Mouse (Mus musculus): ENCODE results near the gene P2ry10b. TPM values are rescaled to one million over a fixed set of nuclear protein-coding genes. Genes with fewer than 3 reads are reported as not detected.

P2ry10b gene
- 0.97 and 1.00 TPM in 2 replicates for polyA plus RNA-seq (2015; fragmentation: Nextera tagmentation; extraction: Ambion mirVana)

GRCm38 (mm10) chrX:107148681-107149080 is at the start of gene P2ry10b:
Gene P2ry10b, plus strand, starts transcription at chrX:107148927.
- no peaks in the 10 kb centered on the region for H3K27me3 ChIP-seq
- DNase-seq, result no peak
- no peak for ATAC-seq (ENCODE audit: low read depth)
- no peak within 1 kb of the TSS for H3K9ac ChIP-seq
- 65% methylated on average over 3 of the region's 3 CpGs for WGBS (ENCODE audit: insufficient replicate concordance)
- H3K4me2 ChIP-seq, result no peak within 1 kb of the TSS
- no peak within 1 kb of the TSS for H3K4me3 ChIP-seq (replicated peaks)
- H3K27ac ChIP-seq, result no peak within 1 kb of the TSS
- no peaks in the 10 kb centered on the region for H3K36me3 ChIP-seq
- peaks cover 13% of the 10 kb centered on the region for H3K4me1 ChIP-seq (replicated peaks)
- no peaks in the 10 kb centered on the region for H3K9me3 ChIP-seq (replicated peaks)

GRCm38 (mm10) chrX:107116333-107116732 is 32.4 kb upstream of the P2ry10b start:
- no peak overlapping the region for H3K4me3 ChIP-seq (replicated peaks)

DNA sequence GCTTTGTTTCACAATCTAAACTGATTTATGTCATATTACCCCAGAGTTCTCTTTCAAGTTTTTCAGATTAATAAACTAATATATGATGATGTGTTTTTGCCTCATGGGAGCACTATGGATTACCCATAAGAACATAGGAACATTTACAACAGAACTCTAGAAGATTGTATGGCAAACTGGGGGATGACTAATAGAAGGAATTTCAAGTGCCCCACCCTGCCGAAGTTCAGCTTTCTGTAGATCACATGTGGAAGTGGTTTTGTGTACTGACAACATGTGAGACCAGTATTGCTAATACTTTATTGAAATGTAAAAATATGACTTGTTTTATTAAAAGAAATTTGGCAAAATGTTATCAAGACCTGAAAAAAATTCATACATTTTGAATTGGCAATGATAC is 31.7 kb upstream of the P2ry10b start:
- no peaks in the 10 kb centered on the region for H3K27me3 ChIP-seq
- ATAC-seq (ENCODE audit: low read depth) (no peak), DNase-seq (no peak)
- H3K4me2 ChIP-seq, result no peak overlapping the region
- H3K9me3 ChIP-seq (replicated peaks), result no peaks in the 10 kb centered on the region
- no peak overlapping the region for H3K27ac ChIP-seq
- H3K4me3 ChIP-seq (replicated peaks), result no peak overlapping the region
- no peaks in the 10 kb centered on the region for H3K36me3 ChIP-seq
- WGBS (ENCODE audit: insufficient replicate concordance), result 64% methylated on average over 1 of the region's 1 CpGs
- H3K9ac ChIP-seq, result no peak overlapping the region
- H3K4me1 ChIP-seq (replicated peaks), result no peaks in the 10 kb centered on the region

More at GRCm38 (mm10) chrX:107116333-107116732, 32.4 kb upstream of the P2ry10b start:
- H3K9ac ChIP-seq, result no peak overlapping the region
- DNase-seq, result no peak
- H3K27me3 ChIP-seq, result no peaks in the 10 kb centered on the region
- no peak for ATAC-seq (ENCODE audit: low read depth)
- WGBS (ENCODE audit: insufficient replicate concordance), result 60% methylated on average over 1 of the region's 1 CpGs
- H3K27ac ChIP-seq, result no peak overlapping the region
- H3K4me1 ChIP-seq (replicated peaks), result no peaks in the 10 kb centered on the region
- H3K4me2 ChIP-seq, result no peak overlapping the region
- no peaks in the 10 kb centered on the region for H3K9me3 ChIP-seq (replicated peaks)
- H3K36me3 ChIP-seq, result no peaks in the 10 kb centered on the region

DNA sequence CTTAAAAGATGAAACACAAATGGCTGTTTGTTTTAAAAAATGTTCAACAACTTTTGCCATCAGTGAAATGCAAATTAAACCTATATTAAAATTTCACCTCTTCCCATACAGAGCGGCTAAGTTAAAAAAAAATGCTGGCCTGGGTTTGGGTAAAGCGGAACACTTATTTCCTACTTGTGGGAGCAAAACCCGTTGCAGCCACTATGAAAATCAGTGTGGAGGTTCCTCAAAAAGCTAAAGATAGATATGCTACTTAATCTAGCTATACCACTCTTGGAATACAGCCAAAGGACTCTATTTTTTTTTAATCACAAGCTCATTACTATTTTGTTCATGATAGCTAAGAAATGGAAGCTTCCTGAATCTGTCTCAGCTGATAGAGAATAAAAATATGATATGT is 5.5 kb upstream of the P2ry10b start:
- ATAC-seq (ENCODE audit: low read depth) (no peak), DNase-seq (no peak)
- H3K36me3 ChIP-seq, result no peaks in the 10 kb centered on the region
- H3K4me1 ChIP-seq (replicated peaks), result peaks cover 4% of the 10 kb centered on the region
- H3K9ac ChIP-seq, result no peak overlapping the region
- H3K4me2 ChIP-seq, result no peak overlapping the region
- H3K9me3 ChIP-seq (replicated peaks), result no peaks in the 10 kb centered on the region
- WGBS (ENCODE audit: insufficient replicate concordance), result 37% methylated on average over 3 of the region's 3 CpGs
- no peak overlapping the region for H3K27ac ChIP-seq
- no peaks in the 10 kb centered on the region for H3K27me3 ChIP-seq
- no peak overlapping the region for H3K4me3 ChIP-seq (replicated peaks)

- H3K36me3 ChIP-seq, result no peaks in the 10 kb centered on the region
- H3K27me3 ChIP-seq, result no peaks in the 10 kb centered on the region
- no peak for DNase-seq
- no peak overlapping the region for H3K27ac ChIP-seq
- H3K9ac ChIP-seq, result no peak overlapping the region
- no peaks in the 10 kb centered on the region for H3K9me3 ChIP-seq (replicated peaks)
- no peak for ATAC-seq (ENCODE audit: low read depth)
- no peak overlapping the region for H3K4me2 ChIP-seq
- H3K4me3 ChIP-seq (replicated peaks), result no peak overlapping the region
- WGBS (ENCODE audit: insufficient replicate concordance), result 27% methylated on average over 2 of the region's 2 CpGs
- peaks cover 4% of the 10 kb centered on the region for H3K4me1 ChIP-seq (replicated peaks)
Observed at GRCm38 (mm10) chrX:107143930-107144329, 4.8 kb upstream of the P2ry10b start.

GRCm38 (mm10) chrX:107149391-107149993 is 765 bp downstream of the P2ry10b start:
- WGBS (ENCODE audit: insufficient replicate concordance), result 18% methylated on average over 4 of the region's 4 CpGs
- ATAC-seq (ENCODE audit: low read depth), result no peak

GRCm38 (mm10) chrX:107150027-107150426 is 1.3 kb downstream of the P2ry10b start:
- Histone ChIP-seq H3K36me3 (no peaks in the 10 kb centered on the region), H3K9me3 (replicated peaks) (no peaks in the 10 kb centered on the region), H3K9ac (no peak overlapping the region), H3K4me1 (replicated peaks) (peaks cover 13% of the 10 kb centered on the region), H3K27ac (no peak overlapping the region), H3K27me3 (no peaks in the 10 kb centered on the region), H3K4me3 (replicated peaks) (no peak overlapping the region), H3K4me2 (no peak overlapping the region)
- DNase-seq (no peak), ATAC-seq (ENCODE audit: low read depth) (no peak)
- 30% methylated on average over 5 of the region's 5 CpGs for WGBS (ENCODE audit: insufficient replicate concordance)

More at GRCm38 (mm10) chrX:107149391-107149993, 765 bp downstream of the P2ry10b start:
- no peak overlapping the region for H3K9ac ChIP-seq
- H3K36me3 ChIP-seq, result no peaks in the 10 kb centered on the region
- H3K4me3 ChIP-seq (replicated peaks), result no peak overlapping the region
- H3K4me1 ChIP-seq (replicated peaks), result peaks cover 13% of the 10 kb centered on the region
- H3K9me3 ChIP-seq (replicated peaks), result no peaks in the 10 kb centered on the region
- no peak overlapping the region for H3K27ac ChIP-seq
- no peak overlapping the region for H3K4me2 ChIP-seq
- no peaks in the 10 kb centered on the region for H3K27me3 ChIP-seq
- DNase-seq, result no peak

GRCm38 (mm10) chrX:107150752-107151515 is 2.2 kb downstream of the P2ry10b start:
- H3K27ac ChIP-seq, result peak overlapping the region; percentile 61
- peak overlapping the region; percentile 19; the same call in 1 of the 2 replicates for H3K4me3 ChIP-seq (replicated peaks)

GRCm38 (mm10) chrX:107156021-107156420 is 7.3 kb downstream of the P2ry10b start:
- no peak overlapping the region for H3K4me2 ChIP-seq
- no peaks in the 10 kb centered on the region for H3K27me3 ChIP-seq
- WGBS (ENCODE audit: insufficient replicate concordance), result 62% methylated on average over 2 of the region's 2 CpGs
- H3K36me3 ChIP-seq, result no peaks in the 10 kb centered on the region
- no peak for DNase-seq
- no peak overlapping the region for H3K27ac ChIP-seq
- no peaks in the 10 kb centered on the region for H3K9me3 ChIP-seq (replicated peaks)
- peak; percentile 54; the same call in 1 of the 2 replicates for ATAC-seq (ENCODE audit: low read depth)
- H3K9ac ChIP-seq, result no peak overlapping the region
- H3K4me3 ChIP-seq (replicated peaks), result no peak overlapping the region
- H3K4me1 ChIP-seq (replicated peaks), result peaks cover 4% of the 10 kb centered on the region

More at GRCm38 (mm10) chrX:107150752-107151515, 2.2 kb downstream of the P2ry10b start:
- H3K27me3 ChIP-seq, result no peaks in the 10 kb centered on the region
- no peaks in the 10 kb centered on the region for H3K9me3 ChIP-seq (replicated peaks)
- WGBS (ENCODE audit: insufficient replicate concordance), result 25% methylated on average over 4 of the region's 4 CpGs
- H3K9ac ChIP-seq, result no peak overlapping the region
- peaks cover 13% of the 10 kb centered on the region for H3K4me1 ChIP-seq (replicated peaks)
- H3K4me2 ChIP-seq, result peak overlapping the region; percentile 50
- peak; percentile 99 for ATAC-seq (ENCODE audit: low read depth)
- H3K36me3 ChIP-seq, result no peaks in the 10 kb centered on the region
- DNase-seq, result peak; percentile 41

DNA sequence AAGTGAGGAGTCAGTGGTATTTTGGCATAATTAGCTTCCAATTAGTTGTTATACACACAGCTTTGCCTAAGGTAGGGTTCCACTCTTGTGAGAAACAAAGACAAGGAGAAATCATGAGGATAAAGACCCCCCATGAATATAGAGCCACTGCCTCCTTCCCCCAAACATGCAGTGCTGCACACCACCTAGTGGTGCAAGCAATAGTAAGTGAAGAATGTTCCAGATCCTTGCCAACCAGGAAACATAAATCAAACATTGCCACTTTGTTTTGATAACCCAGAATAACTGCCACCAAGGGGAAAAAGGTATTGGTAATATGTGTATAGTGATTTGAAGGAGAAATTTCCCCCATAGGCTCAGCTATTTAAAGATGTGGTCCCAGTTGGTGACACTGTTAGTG is 11.8 kb downstream of the P2ry10b start:
- Histone ChIP-seq H3K4me2 (no peak overlapping the region), H3K9ac (no peak overlapping the region), H3K4me1 (replicated peaks) (no peaks in the 10 kb centered on the region; the same call in 1 of the 2 replicates), H3K4me3 (replicated peaks) (no peak overlapping the region), H3K27ac (no peak overlapping the region), H3K27me3 (no peaks in the 10 kb centered on the region), H3K36me3 (no peaks in the 10 kb centered on the region), H3K9me3 (replicated peaks) (no peaks in the 10 kb centered on the region)
- ATAC-seq (ENCODE audit: low read depth), result no peak
- DNase-seq, result no peak

DNA sequence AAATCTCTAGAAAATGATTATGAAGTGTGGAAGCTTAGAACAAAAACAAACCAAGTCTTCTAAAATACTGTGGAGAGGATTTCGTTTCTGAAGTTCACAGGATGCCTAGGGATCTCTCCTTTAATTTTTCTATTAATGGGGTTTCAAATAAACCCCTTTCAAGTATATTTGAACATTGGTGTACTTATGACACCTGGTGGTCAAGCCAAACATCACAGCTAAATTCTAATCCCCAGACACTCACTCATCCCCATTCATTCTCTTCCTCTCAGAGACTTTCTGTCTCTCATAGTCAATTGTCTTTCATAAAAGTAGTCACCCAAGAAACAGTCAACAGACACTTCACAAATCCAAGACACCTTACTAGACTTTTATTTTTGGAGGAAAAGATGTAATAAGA is 19.6 kb downstream of the P2ry10b start:
- H3K9ac ChIP-seq, result no peak overlapping the region
- 0% methylated on average over 1 of the region's 1 CpGs for WGBS (ENCODE audit: insufficient replicate concordance)
- H3K27me3 ChIP-seq, result no peaks in the 10 kb centered on the region
- H3K4me2 ChIP-seq, result no peak overlapping the region
- no peaks in the 10 kb centered on the region for H3K9me3 ChIP-seq (replicated peaks)
- H3K36me3 ChIP-seq, result no peaks in the 10 kb centered on the region
- ATAC-seq (ENCODE audit: low read depth) (no peak), DNase-seq (no peak)
- no peak overlapping the region for H3K4me3 ChIP-seq (replicated peaks)
- no peaks in the 10 kb centered on the region for H3K4me1 ChIP-seq (replicated peaks)
- H3K27ac ChIP-seq, result no peak overlapping the region

GRCm38 (mm10) chrX:107169128-107169527 is 20.4 kb downstream of the P2ry10b start:
- ATAC-seq (ENCODE audit: low read depth) (no peak), DNase-seq (no peak)
- H3K4me3 ChIP-seq (replicated peaks), result no peak overlapping the region
- H3K36me3 ChIP-seq, result no peaks in the 10 kb centered on the region
- H3K9me3 ChIP-seq (replicated peaks), result no peaks in the 10 kb centered on the region
- no peak overlapping the region for H3K27ac ChIP-seq
- no peaks in the 10 kb centered on the region for H3K4me1 ChIP-seq (replicated peaks)
- H3K9ac ChIP-seq, result no peak overlapping the region
- no peaks in the 10 kb centered on the region for H3K27me3 ChIP-seq
- no peak overlapping the region for H3K4me2 ChIP-seq
